Mouse (Mus musculus) ZHBTc4 (cell line): ENCODE results near the gene Slc22a13.

ENCODE experiments used
- DNase-seq: peaks from one replicate; pipeline ENCODE4 v3.0.0-alpha.2; 2011; ENCODE audit warnings: low read depth, low spot score

Slc22a13 gene

DNA sequence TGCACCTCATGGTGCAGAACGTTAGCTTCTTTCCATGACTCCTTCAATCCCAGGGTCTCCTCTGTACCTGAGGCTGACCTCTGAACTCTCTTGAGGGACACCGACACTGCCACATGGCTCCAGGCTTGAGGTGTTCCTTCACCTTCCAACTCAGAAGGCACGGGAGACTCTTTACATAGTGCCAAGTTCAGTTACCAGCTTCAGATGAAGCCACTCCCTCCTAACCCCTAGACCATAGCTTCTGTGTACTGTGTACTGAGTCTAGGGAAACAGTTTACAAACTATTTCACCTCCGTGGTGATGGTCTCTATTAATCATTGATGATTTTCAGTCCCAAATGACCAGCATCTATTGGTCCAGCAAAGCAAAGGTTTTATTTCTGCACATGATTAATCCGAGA lies 7.2 kb downstream of the Slc22a13 start:
- DNase-seq, result no peak

DNA sequence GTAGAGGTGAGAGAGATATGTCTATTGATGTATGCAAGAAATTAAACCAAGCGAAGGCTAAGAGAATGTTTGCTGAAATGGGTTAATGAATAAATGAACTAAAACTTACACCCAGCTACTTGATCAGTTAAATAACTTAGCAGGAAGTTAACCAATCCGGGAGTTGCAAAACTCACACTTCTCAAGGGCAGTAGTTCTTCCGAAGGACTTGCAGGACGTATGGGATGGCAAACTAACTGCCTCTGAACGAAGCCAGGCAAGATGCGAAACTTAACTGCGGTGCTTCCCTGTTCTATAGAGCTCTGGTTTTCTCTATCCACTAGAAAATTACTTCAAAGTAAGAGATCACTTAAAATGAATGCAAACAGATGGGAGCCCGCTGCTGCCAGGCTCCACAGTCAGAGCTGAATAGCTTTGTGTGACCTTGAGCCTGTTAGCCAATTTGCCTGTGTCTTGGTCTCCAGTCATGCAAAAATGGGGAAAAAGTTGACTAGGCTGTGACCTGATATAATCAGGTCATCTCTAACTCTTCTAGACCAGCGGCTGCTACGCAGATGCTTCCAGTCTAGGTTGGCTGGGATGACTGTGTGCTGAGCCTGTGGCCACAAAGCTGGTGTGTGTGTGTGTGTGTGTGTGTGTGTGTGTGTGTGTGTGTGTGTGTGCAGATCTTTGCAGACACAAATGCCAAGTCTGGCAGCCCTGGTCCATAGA lies 9.6 kb downstream of the Slc22a13 start:
- peak; percentile 38 for DNase-seq

DNA sequence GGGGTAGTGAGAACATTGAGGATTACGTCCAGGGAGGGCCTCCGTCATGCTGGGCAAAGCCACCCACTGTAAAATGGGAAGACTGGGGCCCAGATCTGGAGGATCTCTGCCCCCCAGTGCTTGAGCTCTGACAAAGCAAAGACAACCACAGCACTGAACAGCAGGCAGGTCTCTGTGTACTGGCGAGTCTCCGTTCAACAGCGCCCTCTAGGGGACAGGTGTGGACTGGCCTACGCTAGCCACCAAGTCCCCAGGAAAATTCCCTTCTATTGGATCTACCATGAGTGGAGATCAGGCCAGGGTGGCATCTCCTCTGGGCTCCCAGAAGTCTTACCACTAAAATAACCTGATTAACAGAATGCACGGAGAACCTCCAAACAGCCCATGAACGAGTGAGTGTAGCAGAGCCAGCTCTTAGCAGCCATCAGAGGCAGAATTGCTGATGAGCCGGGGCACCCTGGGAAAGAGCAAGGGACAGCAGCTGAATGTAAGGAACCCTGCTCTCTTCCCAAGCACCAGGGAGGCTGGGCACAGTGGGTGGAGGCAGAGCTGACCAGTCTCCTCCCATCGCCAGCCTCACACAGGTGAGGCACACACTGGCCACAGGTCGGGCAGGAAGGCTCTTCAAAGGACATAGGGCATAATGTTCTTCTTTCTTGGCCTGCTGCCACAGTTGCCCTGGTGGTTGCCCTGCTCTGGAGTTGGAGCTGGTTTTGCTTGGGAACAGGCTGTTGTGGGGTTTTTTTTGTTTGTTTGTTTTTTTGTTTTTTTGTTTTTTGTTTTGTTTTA lies 16.5 kb downstream of the Slc22a13 start:
- peak; percentile 77 for DNase-seq

DNA sequence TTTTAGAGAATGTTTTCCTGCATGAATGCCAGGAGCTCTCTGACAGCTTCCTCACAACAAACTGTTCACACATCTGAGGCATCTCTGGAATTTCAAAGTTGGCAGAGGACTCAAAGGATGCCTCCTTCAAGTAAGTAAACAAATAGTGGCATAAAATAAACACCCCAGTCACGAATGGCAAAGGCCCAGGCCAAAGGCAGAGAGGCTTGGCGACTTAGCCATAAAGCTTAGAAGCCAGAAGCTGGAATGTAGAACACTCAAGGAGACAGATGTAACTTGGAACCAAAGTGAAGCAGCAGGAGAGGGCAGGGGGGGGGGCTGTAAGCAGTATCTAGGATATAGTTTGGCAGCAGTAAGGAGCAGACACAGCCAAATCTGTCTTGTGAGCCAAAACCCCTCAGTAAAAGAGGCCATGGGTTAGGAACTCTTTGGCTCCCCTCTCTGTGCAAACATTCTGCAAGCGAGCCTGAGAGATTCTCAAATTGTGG lies 27.6 kb downstream of the Slc22a13 start:
- DNase-seq, result no peak

DNA sequence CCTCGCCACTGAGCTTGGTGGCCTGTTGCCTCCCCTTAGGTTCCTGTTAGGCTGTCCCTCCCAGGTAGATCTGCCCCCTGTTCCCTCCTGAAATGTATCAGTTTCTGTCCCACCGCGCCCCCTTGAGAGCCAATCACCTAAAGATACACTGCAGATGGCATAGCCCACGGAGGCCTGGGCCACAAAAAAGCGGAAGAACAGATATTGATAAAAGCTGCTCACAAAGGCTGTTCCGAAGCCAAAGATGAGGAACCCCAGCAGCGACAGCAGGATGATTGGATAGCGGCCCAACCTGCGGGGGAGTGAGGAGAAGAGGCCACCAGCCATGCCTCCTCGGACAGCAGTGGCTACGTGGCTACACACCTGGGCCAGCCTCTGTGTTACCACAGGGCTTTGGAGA lies 29.6 kb downstream of the Slc22a13 start:
- DNase-seq, result no peak

DNA sequence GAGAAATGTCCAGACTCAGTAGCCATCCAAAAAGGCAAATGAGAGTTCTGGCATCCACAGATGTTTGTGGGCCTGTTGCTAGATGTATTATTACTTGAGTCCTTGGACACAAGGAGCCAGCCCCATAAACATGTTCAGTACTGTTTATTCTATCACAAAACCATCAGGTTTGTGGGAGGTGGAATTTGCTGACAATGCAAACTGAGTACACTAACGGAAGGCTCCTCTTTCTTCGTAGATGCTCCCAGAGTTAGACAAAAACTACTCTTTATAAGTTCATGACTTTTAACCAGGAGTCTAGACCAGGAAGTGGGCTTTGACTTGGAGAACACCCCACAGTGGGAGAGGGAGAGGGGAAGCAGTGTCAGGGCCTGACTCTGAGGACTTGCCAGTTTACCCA lies 41.3 kb downstream of the Slc22a13 start:
- DNase-seq, result no peak

DNA sequence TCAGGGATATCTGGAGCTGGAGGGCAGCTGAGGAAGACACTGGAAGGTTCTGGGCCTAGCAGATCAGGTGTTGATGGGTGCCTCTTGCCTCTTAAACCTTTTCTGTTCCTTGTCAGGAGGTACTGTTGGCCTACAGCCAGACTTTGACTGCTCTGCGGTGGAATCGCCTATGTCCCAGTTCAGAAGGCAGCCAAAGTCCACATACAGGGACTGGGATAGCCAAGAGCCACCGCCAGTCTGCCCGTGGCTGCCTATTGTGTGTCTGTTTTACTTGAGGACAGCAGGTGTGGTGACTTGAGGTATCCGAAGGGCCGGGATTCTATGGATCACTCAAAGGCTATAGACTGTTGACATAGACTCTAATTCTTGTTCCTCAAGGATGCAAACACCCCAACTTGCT lies 43.4 kb downstream of the Slc22a13 start:
- no peak for DNase-seq

DNA sequence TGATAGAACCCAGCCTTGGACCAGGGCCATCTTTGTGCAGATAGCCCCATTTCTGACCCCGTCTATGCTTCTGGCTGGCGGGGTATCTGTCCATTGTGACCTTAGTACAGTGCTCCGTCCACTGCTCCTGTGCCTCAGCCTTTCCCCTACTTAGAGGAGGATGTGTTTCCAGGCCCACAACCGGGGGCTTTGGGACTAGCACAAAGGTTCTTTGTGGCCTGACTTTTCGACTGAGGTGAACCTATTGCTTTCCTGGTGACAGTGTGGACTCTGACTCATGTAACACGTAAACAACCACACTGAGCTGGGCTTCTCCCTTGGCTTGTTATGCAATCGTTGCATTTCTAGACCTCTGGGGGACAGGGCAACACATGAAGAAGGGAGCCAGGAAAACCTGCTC lies 44.2 kb downstream of the Slc22a13 start:
- DNase-seq, result no peak

DNA sequence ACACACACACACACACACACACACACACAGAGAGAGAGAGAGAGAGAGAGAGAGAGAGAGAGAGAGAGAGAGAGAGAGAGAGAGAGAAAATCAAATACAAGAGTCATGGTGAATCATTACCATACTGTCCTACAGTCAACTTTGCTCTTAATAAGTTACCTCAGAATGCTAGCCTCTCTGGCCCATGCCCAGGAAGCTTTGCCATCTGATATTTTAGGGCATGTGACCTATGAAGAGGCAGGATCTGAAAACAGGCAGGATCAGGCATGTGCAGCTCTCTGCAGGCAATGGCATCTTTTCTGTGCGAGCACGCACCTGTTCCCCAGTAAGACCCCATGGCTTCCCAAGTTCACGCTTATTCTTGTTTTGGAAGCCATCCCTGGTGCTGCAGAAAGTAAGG lies 48.2 kb downstream of the Slc22a13 start:
- no peak for DNase-seq

DNA sequence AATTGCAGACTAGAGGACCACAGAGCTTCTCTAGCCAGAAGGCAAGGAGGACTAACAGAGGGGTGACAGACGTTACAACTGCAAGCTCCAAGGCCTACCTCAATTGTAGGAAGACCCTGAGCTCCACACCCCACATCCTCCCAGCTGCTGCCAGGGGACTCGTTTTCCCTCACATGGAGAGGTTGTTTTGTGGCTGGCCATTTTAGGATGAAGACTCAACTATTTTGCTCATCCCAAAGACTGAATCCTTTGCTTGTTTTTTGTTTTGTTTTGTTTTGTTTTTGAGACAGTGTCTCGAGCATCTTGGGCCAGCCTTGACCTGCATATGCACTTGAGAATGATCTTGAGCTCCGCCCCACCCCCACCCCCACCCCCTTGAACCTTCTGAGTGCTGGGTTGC lies 50.0 kb downstream of the Slc22a13 start, which contains the start of gene Gm47289:
Gm47289 (plus strand) TSS at position 301 of the 400 bp plus-strand sequence.
- no peak for DNase-seq

DNA sequence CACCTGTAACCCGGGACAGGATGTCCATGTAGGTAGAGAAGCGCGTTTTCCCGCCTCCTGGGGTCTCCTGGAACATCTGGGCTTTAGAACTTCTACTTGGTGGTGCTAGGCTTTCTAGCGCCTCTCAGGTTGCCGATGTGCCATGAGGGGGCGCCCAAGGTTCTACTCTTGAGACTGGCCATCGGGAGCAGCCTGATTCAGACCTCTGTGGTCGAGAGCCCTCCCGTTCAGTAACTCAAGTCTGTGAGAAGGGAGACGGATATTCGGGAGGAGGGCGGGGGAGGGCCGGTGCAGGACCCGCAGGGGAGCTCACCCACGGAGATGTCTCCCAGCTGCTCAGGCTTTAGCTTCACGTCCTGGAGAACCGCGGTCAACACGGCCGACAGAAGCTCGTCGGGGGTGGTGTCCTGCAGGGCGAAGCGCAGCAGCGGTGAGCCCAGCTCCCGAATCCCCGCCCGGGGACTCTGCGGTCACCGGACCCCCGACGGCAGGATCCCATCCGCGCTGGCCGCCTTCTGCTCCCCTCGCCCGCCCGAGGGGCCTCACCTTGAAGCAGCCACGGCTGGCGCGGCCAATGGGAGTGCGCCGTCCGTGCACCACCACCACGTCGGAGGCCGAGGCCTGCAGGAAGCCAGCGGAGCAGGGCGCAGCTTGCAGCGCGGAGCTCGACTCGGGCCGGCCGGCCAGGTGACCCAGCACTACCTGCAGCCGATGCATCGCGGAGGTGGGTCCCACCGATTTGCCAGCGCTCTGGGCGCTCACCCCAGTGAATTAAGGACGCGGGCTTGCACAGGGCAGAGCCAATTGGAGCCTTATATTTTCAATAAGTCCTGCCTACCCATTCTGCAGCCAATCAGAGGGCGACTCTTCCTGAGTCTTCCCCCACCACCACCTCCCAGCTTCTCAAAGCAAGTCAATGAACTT lies 52.4 kb downstream of the Slc22a13 start, which contains the start of gene Acaa1b:
Acaa1b (minus strand) TSS at position 816 of the 924 bp plus-strand sequence.
- peak; percentile 88 for DNase-seq

DNA sequence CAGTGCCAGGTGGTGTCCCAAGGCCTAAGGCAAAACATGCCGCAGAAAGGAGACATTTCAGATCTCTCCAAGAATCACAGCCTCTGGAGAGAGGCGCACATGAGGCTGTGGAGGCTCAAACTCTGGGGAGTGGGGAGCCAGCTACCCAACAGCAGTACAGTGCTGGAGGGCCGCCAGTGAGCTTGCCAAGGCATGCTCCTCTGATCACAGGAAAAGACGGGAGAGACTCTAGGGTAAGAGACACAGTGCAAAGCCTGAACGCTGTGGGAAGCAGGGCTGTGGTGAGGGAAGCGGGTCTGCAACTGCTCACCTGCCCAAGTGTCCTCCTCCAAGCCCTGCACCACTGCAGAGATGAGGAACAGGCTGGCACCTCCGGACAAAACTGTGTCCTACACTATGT lies 53.1 kb downstream of the Slc22a13 start:
- no peak for DNase-seq

DNA sequence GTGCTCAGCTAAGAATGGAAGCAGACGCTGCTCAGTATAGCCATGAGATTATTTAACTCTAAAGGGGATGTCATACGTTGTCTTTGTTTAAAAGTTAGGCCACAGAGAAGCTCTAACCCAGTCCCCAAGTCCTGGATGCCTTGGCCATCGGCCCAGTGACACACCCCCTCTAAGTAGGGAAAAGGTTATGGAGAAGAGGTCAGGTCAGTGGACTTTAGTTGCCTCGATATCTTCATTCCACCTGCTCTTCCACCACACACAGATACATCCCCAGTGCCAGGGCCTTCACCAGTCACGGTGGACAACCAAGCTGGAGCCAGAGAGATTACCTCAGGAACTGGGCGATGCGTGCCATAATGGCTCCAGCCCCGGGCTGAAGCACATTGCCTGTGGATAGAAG lies 53.5 kb downstream of the Slc22a13 start:
- DNase-seq, result no peak

DNA sequence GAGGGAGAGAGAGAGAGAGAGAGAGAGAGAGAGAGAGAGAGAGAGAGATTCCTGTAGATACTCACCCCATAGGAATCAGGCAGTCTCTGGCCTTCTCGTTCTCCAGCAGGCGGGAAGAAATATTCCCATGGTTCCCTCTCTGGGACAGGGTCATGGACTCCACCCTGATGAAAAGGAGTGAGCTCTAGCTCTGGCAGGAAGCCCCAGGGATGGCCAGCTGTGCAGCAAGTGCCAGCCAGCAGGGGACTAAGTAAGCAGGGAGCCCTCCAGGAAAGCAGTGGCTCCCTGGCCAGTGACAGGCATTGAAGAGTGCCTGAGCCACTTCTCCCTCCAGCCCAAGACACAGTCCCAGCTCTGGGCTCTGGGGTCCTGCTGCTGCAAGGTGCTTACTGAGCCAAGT lies 57.1 kb downstream of the Slc22a13 start:
- DNase-seq, result no peak

DNA sequence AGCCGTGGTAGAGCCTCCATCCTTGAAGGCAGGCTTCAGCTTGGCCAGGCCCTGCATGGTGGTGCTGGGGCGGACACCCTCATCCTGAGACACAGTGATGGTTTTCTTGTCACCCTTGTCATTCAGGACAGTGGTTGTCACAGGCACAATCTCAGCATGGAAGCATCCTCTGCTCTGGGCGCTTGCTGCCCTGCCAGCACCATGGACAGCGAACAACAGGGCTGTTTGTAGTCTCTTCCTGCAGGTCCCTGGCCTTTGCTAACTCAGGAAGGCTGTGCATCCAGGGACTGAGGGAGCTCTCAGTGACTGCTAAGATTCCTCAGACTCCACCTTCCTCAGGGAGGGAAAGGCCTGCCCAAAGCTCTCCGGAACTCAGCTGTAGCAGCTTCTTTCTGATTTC lies 59.3 kb downstream of the Slc22a13 start:
- peak; percentile 86 for DNase-seq

DNA sequence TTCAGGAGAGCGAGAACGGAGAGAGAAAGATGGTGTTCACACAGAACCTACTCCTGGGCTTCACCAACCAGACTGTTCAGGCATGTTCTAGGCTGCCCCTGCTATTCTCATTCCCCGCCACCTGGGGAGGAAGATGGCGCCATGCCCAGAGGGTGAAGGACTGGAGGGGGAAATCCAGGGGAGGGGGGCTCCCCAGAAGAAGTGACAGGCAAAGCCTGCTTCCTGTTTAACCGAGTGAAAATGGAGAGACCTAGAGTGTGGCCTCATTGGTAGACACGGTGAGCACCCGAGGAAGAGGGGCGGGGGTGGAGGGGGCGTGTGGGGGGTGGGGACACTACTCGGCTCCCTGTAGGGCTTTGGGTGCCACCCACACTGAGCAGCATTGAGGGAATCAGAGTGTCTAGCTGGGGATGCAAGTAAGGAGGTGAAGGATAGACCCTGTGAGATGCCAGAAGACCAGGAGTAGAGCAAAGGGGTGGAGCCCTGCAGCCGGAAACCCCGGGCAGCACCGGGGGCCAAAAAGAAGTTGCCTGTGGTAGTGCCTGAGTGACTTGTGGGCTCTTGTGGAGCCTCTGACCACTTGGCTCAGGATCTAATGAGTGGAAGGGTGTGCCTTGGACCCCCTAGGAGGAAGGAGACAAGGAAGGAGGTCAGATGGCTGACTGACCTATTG lies 62.7 kb downstream of the Slc22a13 start:
- DNase-seq, result no peak

DNA sequence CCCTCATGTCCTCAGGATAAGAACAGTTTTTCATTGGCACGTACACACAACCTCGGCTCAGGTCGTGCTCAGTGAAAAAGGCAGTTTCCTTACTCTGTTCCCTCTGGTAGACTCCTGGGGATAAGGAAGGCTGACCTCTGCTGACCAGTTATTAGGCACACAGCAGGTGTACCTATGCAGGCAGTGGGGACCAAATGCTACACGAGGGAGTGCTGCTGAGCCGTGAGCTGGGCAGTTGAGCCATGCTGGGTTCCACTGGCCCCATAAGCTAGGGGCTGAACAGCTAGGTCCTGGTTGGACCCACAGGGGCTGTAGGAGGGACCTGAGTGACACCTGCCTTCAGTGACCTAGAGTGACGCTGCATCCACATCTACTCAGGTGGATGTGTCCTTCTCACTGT lies 63.3 kb downstream of the Slc22a13 start:
- no peak for DNase-seq

DNA sequence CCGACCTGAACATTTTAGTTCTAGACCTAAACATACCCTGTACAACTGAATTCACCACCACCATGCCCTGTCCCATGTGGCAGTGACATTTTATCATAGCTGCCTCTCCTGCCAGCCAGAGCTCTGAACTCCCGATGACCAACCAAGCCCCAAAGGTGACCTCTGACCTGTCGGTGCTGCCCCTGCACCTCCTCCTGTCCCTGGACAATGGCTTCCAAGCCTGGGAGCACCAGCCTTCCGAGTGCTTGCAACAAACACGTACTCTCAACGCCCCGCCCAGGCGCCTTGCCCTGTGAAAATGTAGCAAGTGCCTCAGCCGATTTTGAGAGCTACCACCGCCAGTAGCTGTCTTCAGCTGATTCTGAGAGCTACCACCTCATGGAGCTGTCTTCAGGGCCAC lies 63.8 kb downstream of the Slc22a13 start:
- no peak for DNase-seq

DNA sequence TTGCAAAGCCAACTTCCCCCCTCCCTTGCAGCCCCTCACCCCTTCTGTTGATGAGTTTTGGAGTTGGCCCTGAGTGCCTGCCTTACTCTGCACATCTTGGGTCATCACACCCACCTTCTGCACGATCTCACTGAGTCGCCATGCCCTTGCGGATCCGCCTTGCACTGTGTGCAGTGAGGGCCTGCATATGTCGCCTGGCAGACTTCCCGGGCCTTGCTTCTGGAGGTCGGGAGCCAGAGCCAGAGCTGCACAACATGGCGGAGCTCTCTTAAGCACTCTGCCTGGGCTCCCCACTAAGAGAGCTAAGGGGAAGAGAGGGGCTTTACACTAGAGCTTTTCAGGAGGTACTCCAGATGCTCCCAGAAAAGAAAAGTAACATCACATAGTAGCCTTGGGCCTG lies 64.2 kb downstream of the Slc22a13 start:
- no peak for DNase-seq

DNA sequence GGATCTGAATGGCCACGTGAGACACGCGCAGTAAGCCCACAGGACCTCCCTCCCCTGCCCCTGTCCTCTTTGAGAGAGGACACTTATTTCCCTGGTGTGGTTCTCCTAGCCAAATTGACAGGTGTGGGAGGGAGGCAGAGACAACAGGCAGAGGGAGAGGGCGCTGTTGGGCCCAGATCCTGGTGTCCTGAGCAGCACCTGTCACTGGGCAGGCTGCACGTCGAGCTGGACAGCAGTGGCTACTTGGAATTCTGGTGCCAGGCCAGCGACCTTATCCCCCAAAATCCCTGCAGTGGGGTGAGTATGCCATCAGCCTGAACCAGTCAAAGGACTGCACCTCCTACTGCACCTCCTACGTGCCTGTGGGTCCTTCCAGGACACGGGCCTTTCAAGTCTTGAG lies 65.5 kb downstream of the Slc22a13 start:
- DNase-seq, result no peak
